Mouse (Mus musculus) embryonic facial prominence, embryonic 11.5 days (tissue): ENCODE data around the gene Ccr7. TPM values are rescaled to one million over a fixed set of nuclear protein-coding genes. Genes with fewer than 3 reads are reported as not detected.

Source experiments
- ATAC-seq: fragments of 200-750 bp; cut with Nextera tagmentation; replicated peaks from 2 replicates; pipeline ENCODE4 v1.8.0; 2017; ENCODE audit warnings: low read depth; ENCODE audit not compliant: insufficient number of reproducible peaks, low FRiP score, low TSS enrichment
- DNase-seq: peaks from one replicate; pipeline ENCODE4 v3.0.0-alpha.2; 2015; ENCODE audit warnings: low spot score
- H3K27ac ChIP-seq: fragments of 300-500 bp; sonication (generic); replicated peaks from 2 replicates; pipeline ENCODE4 v1.5.1; 2014; ENCODE audit warnings: mild to moderate bottlenecking, low read depth, low read length, control low read depth
- H3K27me3 ChIP-seq: fragments of 300-500 bp; sonication (generic); 2 replicates; pipeline ENCODE4 v1.6.1; 2014; ENCODE audit warnings: mild to moderate bottlenecking, low read length, moderate library complexity, mixed read lengths; ENCODE audit not compliant: control insufficient read depth, insufficient read depth
- H3K36me3 ChIP-seq: fragments of 300-500 bp; sonication (generic); replicated peaks from 2 replicates; pipeline ENCODE4 v1.6.1; 2014; ENCODE audit warnings: low read depth, mild to moderate bottlenecking, low read length, moderate library complexity, mixed read lengths; ENCODE audit not compliant: control insufficient read depth, insufficient read depth
- H3K4me1 ChIP-seq: fragments of 300-500 bp; sonication (generic); 2 replicates; pipeline ENCODE4 v1.6.1; 2014; ENCODE audit warnings: low read length, mixed read lengths; ENCODE audit not compliant: control insufficient read depth, insufficient read depth
- H3K4me2 ChIP-seq: fragments of 300-500 bp; sonication (generic); 2 replicates; pipeline ENCODE4 v1.6.1; 2014; ENCODE audit warnings: low read depth, mild to moderate bottlenecking, control low read depth, low read length, moderate library complexity
- H3K4me3 ChIP-seq: fragments of 300-500 bp; sonication (generic); 2 replicates; pipeline ENCODE4 v1.5.1; 2014; ENCODE audit warnings: low read depth, low read length, control low read depth
- H3K9ac ChIP-seq: fragments of 300-500 bp; sonication (generic); replicated peaks from 2 replicates; pipeline ENCODE4 v1.6.1; 2014; ENCODE audit warnings: mild to moderate bottlenecking, control low read depth, low read length
- H3K9me3 ChIP-seq: fragments of 300-500 bp; sonication (generic); replicated peaks from 2 replicates; pipeline ENCODE4 v1.6.1; 2016; ENCODE audit warnings: mild to moderate bottlenecking, low read length, inconsistent platforms, mixed read lengths; ENCODE audit not compliant: control insufficient read depth
- WGBS: fragments of 180-500 bp; shearing (Covaris S2); extraction: QIAGEN DNeasy Blood & Tissue Kit; methylation state at CpG from one replicate; pipeline ENCODE4 v1.1.7; 2014; 5-methylcytosine and 5-hydroxymethylcytosine counted together
- polyA plus RNA-seq: library from polyadenylated mRNA; unstranded; fragments of >200 nt; fragmentation: Nextera tagmentation; extraction: Ambion mirVana; gene quantifications from 2 replicates; pipeline ENCODE4 v1.2.1, GENCODE M21; 2014

Ccr7 gene
- polyA plus RNA-seq, 1 experiment from 2014 or later: 0.60 TPM

- Histone ChIP-seq H3K36me3 (no peaks in the 10 kb centered on the region), H3K4me1 (no peaks in the 10 kb centered on the region), H3K9me3 (no peaks in the 10 kb centered on the region), H3K4me2 (no peak overlapping the region), H3K27me3 (no peaks in the 10 kb centered on the region), H3K4me3 (no peak overlapping the region), H3K27ac (no peak overlapping the region), H3K9ac (no peak overlapping the region)
- ATAC-seq (no peak), DNase-seq (no peak)
- 74% methylated on average over 11 of the region's 11 CpGs for WGBS
Measured at GRCm38 (mm10) chr11:99165031-99165752, 10.3 kb upstream of the Ccr7 start.

- no peak overlapping the region for H3K4me2 ChIP-seq
- ATAC-seq: no peak
- H3K9me3 ChIP-seq: no peaks in the 10 kb centered on the region
- H3K4me3 ChIP-seq: no peak overlapping the region
- 81% methylated on average over 10 of the region's 10 CpGs for WGBS
- no peaks in the 10 kb centered on the region for H3K36me3 ChIP-seq
- H3K9ac ChIP-seq: no peak overlapping the region
- no peak overlapping the region for H3K27ac ChIP-seq
- no peaks in the 10 kb centered on the region for H3K4me1 ChIP-seq
- no peaks in the 10 kb centered on the region for H3K27me3 ChIP-seq
- no peak for DNase-seq
Measured at GRCm38 (mm10) chr11:99162972-99163686, 8.3 kb upstream of the Ccr7 start.

- H3K36me3 ChIP-seq: no peaks in the 10 kb centered on the region
- ATAC-seq (no peak), DNase-seq (no peak)
- 34% methylated on average over 5 of the region's 5 CpGs for WGBS
- H3K4me1 ChIP-seq: no peaks in the 10 kb centered on the region
- H3K27ac ChIP-seq: no peak overlapping the region
- no peak overlapping the region for H3K9ac ChIP-seq
- no peaks in the 10 kb centered on the region for H3K27me3 ChIP-seq
- H3K9me3 ChIP-seq: no peaks in the 10 kb centered on the region
- H3K4me3 ChIP-seq: no peak overlapping the region
- H3K4me2 ChIP-seq: no peak overlapping the region
Measured at GRCm38 (mm10) chr11:99161648-99162047, 6.8 kb upstream of the Ccr7 start.

- H3K4me1 ChIP-seq: no peaks in the 10 kb centered on the region
- H3K9me3 ChIP-seq: no peaks in the 10 kb centered on the region
- no peak overlapping the region for H3K9ac ChIP-seq
- no peaks in the 10 kb centered on the region for H3K27me3 ChIP-seq
- no peak for DNase-seq
- ATAC-seq: no peak
- H3K27ac ChIP-seq: no peak overlapping the region
- WGBS: 82% methylated on average over 6 of the region's 6 CpGs
- H3K36me3 ChIP-seq: no peaks in the 10 kb centered on the region
- H3K4me3 ChIP-seq: no peak overlapping the region
- H3K4me2 ChIP-seq: no peak overlapping the region
Measured at GRCm38 (mm10) chr11:99160228-99160627, 5.4 kb upstream of the Ccr7 start.

GRCm38 (mm10) chr11:99155817-99156216 lies 940 bp upstream of the Ccr7 start:
- Histone ChIP-seq H3K4me3 (no peak overlapping the region), H3K36me3 (no peaks in the 10 kb centered on the region), H3K4me2 (no peak overlapping the region), H3K9ac (no peak overlapping the region), H3K4me1 (no peaks in the 10 kb centered on the region), H3K27me3 (no peaks in the 10 kb centered on the region), H3K27ac (no peak overlapping the region), H3K9me3 (no peaks in the 10 kb centered on the region)
- WGBS: 85% methylated on average over 9 of the region's 9 CpGs
- no peak for ATAC-seq
- no peak for DNase-seq

GRCm38 (mm10) chr11:99153767-99154753 lies 817 bp downstream of the Ccr7 start:
- DNase-seq (no peak), ATAC-seq (no peak)
- no peak overlapping the region for H3K4me3 ChIP-seq
- peaks cover 1% of the 10 kb centered on the region; the same call in 1 of the 2 replicates for H3K4me1 ChIP-seq
- no peak overlapping the region for H3K27ac ChIP-seq
- H3K9ac ChIP-seq: no peak overlapping the region
- WGBS: 76% methylated on average over 7 of the region's 7 CpGs
- H3K27me3 ChIP-seq: no peaks in the 10 kb centered on the region
- no peaks in the 10 kb centered on the region for H3K9me3 ChIP-seq
- no peaks in the 10 kb centered on the region for H3K36me3 ChIP-seq
- H3K4me2 ChIP-seq: no peak overlapping the region

- Histone ChIP-seq H3K9ac (no peak overlapping the region), H3K27ac (no peak overlapping the region), H3K4me2 (no peak overlapping the region), H3K36me3 (no peaks in the 10 kb centered on the region), H3K9me3 (no peaks in the 10 kb centered on the region), H3K4me3 (no peak overlapping the region), H3K4me1 (peaks cover 12% of the 10 kb centered on the region), H3K27me3 (no peaks in the 10 kb centered on the region)
- no peak for ATAC-seq
- WGBS: 83% methylated on average over 7 of the region's 7 CpGs
- DNase-seq: no peak
Measured at GRCm38 (mm10) chr11:99152323-99153144, 2.3 kb downstream of the Ccr7 start.
